Comparison of ENCODE assay signal across 22 mouse cellular contexts in genomic region chr15:12237539-12237938, GRCm38 (mm10). TPM values are rescaled to one million over a fixed set of nuclear protein-coding genes. Genes with fewer than 3 reads are reported as not detected.
DNase-seq lines count a peak whose midpoint lies in the region; ATAC-seq and TF ChIP-seq lines count a peak whose summit lies in the region.
"Had no signal": no experiment of that assay in that cellular context is flagged by ENCODE, and none has a peak within 500 bp of the region (broad histone marks: within the 10 kb centered on the region; RNA-seq: fewer than 3 reads in every experiment).

No protein-coding gene starts in this region.

- H3K9ac ChIP-seq in embryonic facial prominence, embryonic 14.5 days (ENCODE audit: low read depth, low read length), result no peak overlapping the region
- H3K9ac ChIP-seq in heart, postnatal 0 days (replicated peaks; ENCODE audit: low read depth, low read length), result no peak overlapping the region
- H3K9ac ChIP-seq: embryonic facial prominence, embryonic 15.5 days; forebrain, postnatal 0 days; kidney, embryonic 15.5 days had no signal

- DNase-seq in embryonic facial prominence, embryonic 14.5 days (ENCODE audit: low spot score), result peak; percentile 24
- DNase-seq in embryonic facial prominence, embryonic 10.5 days (ENCODE audit: low spot score), result no peak
- no peak for DNase-seq in heart, postnatal 0 days (ENCODE audit: low spot score)
- no peak for DNase-seq in heart, postnatal 14 days
- no peak for DNase-seq in frontal cortex, postnatal 10 days (ENCODE audit: low spot score in 2 of 2)
- DNase-seq: adrenal gland, adult 2 months; cerebellum, adult 11 months; cerebellum, postnatal 14 days; forebrain, postnatal 0 days; lung, adult 2 months; lung, postnatal 4 days; midbrain, embryonic 14.5 days; right cerebral cortex, postnatal 25 days; thymus, postnatal 36 days had no signal

- no peak overlapping the region for H3K27ac ChIP-seq in embryonic facial prominence, embryonic 14.5 days (replicated peaks; ENCODE audit: low read depth, low read length)
- no peak overlapping the region for H3K27ac ChIP-seq in embryonic facial prominence, embryonic 10.5 days (replicated peaks)
- 0 out of 2 replicates have a peak overlapping the region, but pooled peaks have one; percentile 0 for H3K27ac ChIP-seq in heart, postnatal 0 days (ENCODE audit: low read depth)
- H3K27ac ChIP-seq: embryonic facial prominence, embryonic 15.5 days; kidney, embryonic 15.5 days had no signal

- H3K4me2 ChIP-seq in embryonic facial prominence, embryonic 14.5 days (ENCODE audit: low read depth, low read length), result no peak overlapping the region
- H3K4me2 ChIP-seq in heart, postnatal 0 days (ENCODE audit: low read depth, low read length), result no peak overlapping the region
- H3K4me2 ChIP-seq: embryonic facial prominence, embryonic 15.5 days; kidney, embryonic 15.5 days had no signal

- intact Hi-C loops in heart, postnatal 14 days (cut with DNase I), result no loop called here

- H3K27me3 ChIP-seq in embryonic facial prominence, embryonic 14.5 days (replicated peaks; ENCODE audit: control insufficient read depth, insufficient read depth, low read length), result no peaks in the 10 kb centered on the region
- H3K27me3 ChIP-seq in embryonic facial prominence, embryonic 10.5 days (replicated peaks; ENCODE audit: low read depth, poor library complexity, severe bottlenecking), result no peaks in the 10 kb centered on the region
- no peaks in the 10 kb centered on the region for H3K27me3 ChIP-seq in heart, postnatal 0 days (ENCODE audit: control insufficient read depth, insufficient read depth, low read length)
- no peaks in the 10 kb centered on the region for H3K27me3 ChIP-seq in megakaryocyte, embryonic 14.5 days (replicated peaks)
- H3K27me3 ChIP-seq: embryonic facial prominence, embryonic 15.5 days; kidney, embryonic 15.5 days had no signal

- 69% methylated on average over 4 of the region's 4 CpGs for WGBS in embryonic facial prominence, embryonic 14.5 days
- 91% methylated on average over 4 of the region's 4 CpGs for WGBS in embryonic facial prominence, embryonic 10.5 days
- 65% methylated on average over 4 of the region's 4 CpGs for WGBS in heart, postnatal 0 days

- no peak for TF ChIP-seq CTCF in heart, postnatal 0 days (IDR thresholded peaks at IDR 0.05; ENCODE audit: low read depth)

- no peak for TF ChIP-seq EP300 in heart, postnatal 0 days (IDR thresholded peaks at IDR 0.05; ENCODE audit: low read depth)

- no peak for ATAC-seq in embryonic facial prominence, embryonic 14.5 days (ENCODE audit: low read depth)
- ATAC-seq in heart, postnatal 0 days (ENCODE audit: insufficient read depth, low read depth), result no peak
- ATAC-seq in megakaryocyte, adult 5-6 weeks (ENCODE audit: poor library complexity, severe bottlenecking), result no peak
- ATAC-seq: forebrain, postnatal 0 days; hindbrain, embryonic 16.5 days; intestine, embryonic 16.5 days had no signal

- H3K4me3 ChIP-seq in embryonic facial prominence, embryonic 14.5 days (ENCODE audit: low read depth, low read length), result no peak overlapping the region
- H3K4me3 ChIP-seq in embryonic facial prominence, embryonic 10.5 days, result no peak overlapping the region
- H3K4me3 ChIP-seq in heart, postnatal 0 days (ENCODE audit: low read depth, low read length), result no peak overlapping the region
- H3K4me3 ChIP-seq in megakaryocyte, embryonic 14.5 days (replicated peaks), result peak overlapping the region; percentile 44
- H3K4me3 ChIP-seq: embryonic facial prominence, embryonic 15.5 days; kidney, embryonic 15.5 days; myocyte had no signal

- H3K36me3 ChIP-seq in embryonic facial prominence, embryonic 14.5 days (ENCODE audit: control insufficient read depth, insufficient read depth, low read length), result peaks cover 71% of the 10 kb centered on the region
- peaks cover 77% of the 10 kb centered on the region for H3K36me3 ChIP-seq in embryonic facial prominence, embryonic 10.5 days (replicated peaks)
- peaks cover 74% of the 10 kb centered on the region for H3K36me3 ChIP-seq in heart, postnatal 0 days (replicated peaks; ENCODE audit: control insufficient read depth, insufficient read depth, low read length)
- peaks cover 92% of the 10 kb centered on the region for H3K36me3 ChIP-seq in megakaryocyte, embryonic 14.5 days (replicated peaks; ENCODE audit: low read length)

- 0 out of 2 replicates have a peak, but pooled peaks cover 3% of the 10 kb centered on the region for H3K4me1 ChIP-seq in embryonic facial prominence, embryonic 14.5 days (ENCODE audit: control insufficient read depth, insufficient read depth, low read length)
- H3K4me1 ChIP-seq in embryonic facial prominence, embryonic 10.5 days, result peaks cover 4% of the 10 kb centered on the region; the same call in 1 of the 2 replicates
- no peaks in the 10 kb centered on the region for H3K4me1 ChIP-seq in heart, postnatal 0 days (ENCODE audit: control insufficient read depth, insufficient read depth)
- H3K4me1 ChIP-seq in megakaryocyte, embryonic 14.5 days, result peaks cover 99% of the 10 kb centered on the region

- H3K9me3 ChIP-seq in embryonic facial prominence, embryonic 14.5 days (ENCODE audit: control insufficient read depth, low read length), result no peaks in the 10 kb centered on the region
- H3K9me3 ChIP-seq in embryonic facial prominence, embryonic 10.5 days, result no peaks in the 10 kb centered on the region
- no peaks in the 10 kb centered on the region for H3K9me3 ChIP-seq in heart, postnatal 0 days (replicated peaks; ENCODE audit: control insufficient read depth, low read length)
- H3K9me3 ChIP-seq in megakaryocyte, embryonic 14.5 days, result no peaks in the 10 kb centered on the region
- H3K9me3 ChIP-seq: embryonic facial prominence, embryonic 15.5 days; G1E; kidney, embryonic 15.5 days had no signal

RNA-seq across cellular contexts. Expression of gene Mtmr12, which starts 32.7 kb away (rescaled TPM):
- polyA plus RNA-seq in embryonic facial prominence, embryonic 14.5 days (2014; fragmentation: Nextera tagmentation; extraction: Ambion mirVana), result 15.5 and 16.0 TPM in 2 replicates
- 19.0 TPM in 2 replicates for polyA plus RNA-seq in embryonic facial prominence, embryonic 10.5 days (2016; fragmentation: Nextera tagmentation; extraction: Ambion mirVana)
- total RNA-seq in heart, postnatal 0 days (2014; rRNA removed; ENCODE audit: low replicate concordance), result 9.8 and 19.2 TPM in 2 replicates
- polyA plus RNA-seq in heart, postnatal 0 days (2015; fragmentation: Nextera tagmentation; extraction: Ambion mirVana), result 4.9 and 5.4 TPM in 2 replicates
- 10 to 100 TPM; 12.7 to 13.1 TPM for total RNA-seq in heart, postnatal 14 days (2021)
- 4.4 and 4.6 TPM in 2 replicates for polyA plus RNA-seq in megakaryocyte, embryonic 14.5 days (2012; ENCODE audit: insufficient read depth, low replicate concordance)
- 16.1 and 17.4 TPM in 2 replicates for total RNA-seq in megakaryocyte, adult 5-6 weeks (2015)
- total RNA-seq in megakaryocyte, adult 5-6 weeks (2017), result 20.6 and 23.3 TPM in 2 replicates
